Mouse (Mus musculus) small intestine, adult 2 months (tissue): ENCODE measurements around the gene Gm26920.

Experiments
- CTCF ChIP-seq: fragments of 200-500 bp; IDR thresholded peaks from 2 replicates; pipeline ENCODE4 v1.5.1; 2012; ENCODE audit warnings: low read depth, mild to moderate bottlenecking, control low read depth, inconsistent platforms, low read length, moderate library complexity, mixed read lengths; ENCODE audit not compliant: insufficient replicate concordance, insufficient read length; ENCODE audit errors: extremely low read depth
- POLR2A ChIP-seq: fragments of 200-500 bp; IDR thresholded peaks from 2 replicates; pipeline ENCODE4 v1.6.1; 2012; ENCODE audit warnings: low read depth, mild to moderate bottlenecking, control low read depth, inconsistent platforms, low read length, moderate library complexity

- TF ChIP-seq CTCF, result no peak
- no peak for TF ChIP-seq POLR2A
Measured at GRCm38 (mm10) chr7:30009321-30010085, 80.7 kb downstream of the Gm26920 start.
